Mouse (Mus musculus) myocyte (in vitro differentiated cells): ENCODE data around the gene Adam4.

Source experiments
- POLR2A ChIP-seq: IDR thresholded peaks from one replicate; pipeline ENCODE4 v1.6.1; 2011; ENCODE audit warnings: low read depth, mild to moderate bottlenecking, control low read depth, moderate library complexity; ENCODE audit not compliant: insufficient read length
- REST ChIP-seq: IDR thresholded peaks from one replicate; pipeline ENCODE4 v1.6.1; 2011; ENCODE audit warnings: mild to moderate bottlenecking, control low read depth, moderate library complexity; ENCODE audit not compliant: insufficient read depth, insufficient read length

GRCm38 (mm10) chr12:81402187-81402586 is 19.6 kb downstream of the Adam4 start:
- TF ChIP-seq POLR2A (no peak), REST (no peak)
